Mouse (Mus musculus): ENCODE results near the gene Dtnb. TPM values are rescaled to one million over a fixed set of nuclear protein-coding genes. Genes with fewer than 3 reads are reported as not detected.

Dtnb gene
- polyA plus RNA-seq, 1 experiment from 2014 or later = 42.4 TPM

- Histone ChIP-seq H3K4me3 (ENCODE audit: low read depth, low read length) (no peak overlapping the region), H3K9ac (ENCODE audit: low read length) (no peak overlapping the region), H3K27me3 (ENCODE audit: control insufficient read depth, insufficient read depth, low read length) (no peaks in the 10 kb centered on the region), H3K36me3 (ENCODE audit: control insufficient read depth, insufficient read depth, low read length) (no peaks in the 10 kb centered on the region), H3K9me3 (ENCODE audit: control insufficient read depth, low read length) (no peaks in the 10 kb centered on the region), H3K4me2 (ENCODE audit: low read depth) (no peak overlapping the region), H3K27ac (ENCODE audit: low read depth, low read length) (no peak overlapping the region), H3K4me1 (ENCODE audit: control insufficient read depth, insufficient read depth, low read length) (no peaks in the 10 kb centered on the region)
- no peak for DNase-seq (ENCODE audit: low spot score)
- WGBS = 93% methylated on average over 4 of the region's 4 CpGs
- ATAC-seq (ENCODE audit: insufficient read depth, low FRiP score, low TSS enrichment) = no peak
Measured at GRCm38 (mm10) chr12:3582604-3583003, 10.4 kb downstream of the Dtnb start.

- Histone ChIP-seq H3K4me3 (ENCODE audit: low read depth, low read length) (no peak overlapping the region), H3K27ac (ENCODE audit: low read depth, low read length) (no peak overlapping the region), H3K9ac (ENCODE audit: low read length) (no peak overlapping the region), H3K27me3 (ENCODE audit: control insufficient read depth, insufficient read depth, low read length) (no peaks in the 10 kb centered on the region), H3K4me1 (ENCODE audit: control insufficient read depth, insufficient read depth, low read length) (no peaks in the 10 kb centered on the region), H3K4me2 (ENCODE audit: low read depth) (no peak overlapping the region), H3K36me3 (ENCODE audit: control insufficient read depth, insufficient read depth, low read length) (no peaks in the 10 kb centered on the region), H3K9me3 (ENCODE audit: control insufficient read depth, low read length) (no peaks in the 10 kb centered on the region)
- ATAC-seq (ENCODE audit: insufficient read depth, low FRiP score, low TSS enrichment) (no peak), DNase-seq (ENCODE audit: low spot score) (no peak)
- WGBS = 64% methylated on average over 4 of the region's 4 CpGs
Measured at GRCm38 (mm10) chr12:3585525-3585924, 13.3 kb downstream of the Dtnb start.

- no peak overlapping the region for H3K4me3 ChIP-seq (ENCODE audit: low read depth, low read length)
- H3K4me2 ChIP-seq (ENCODE audit: low read depth) = no peak overlapping the region
- no peaks in the 10 kb centered on the region for H3K9me3 ChIP-seq (ENCODE audit: control insufficient read depth, low read length)
- WGBS = 86% methylated on average over 1 of the region's 1 CpGs
- DNase-seq (ENCODE audit: low spot score) (no peak), ATAC-seq (ENCODE audit: insufficient read depth, low FRiP score, low TSS enrichment) (no peak)
- H3K36me3 ChIP-seq (ENCODE audit: control insufficient read depth, insufficient read depth, low read length) = no peaks in the 10 kb centered on the region
- no peaks in the 10 kb centered on the region for H3K27me3 ChIP-seq (ENCODE audit: control insufficient read depth, insufficient read depth, low read length)
- no peaks in the 10 kb centered on the region for H3K4me1 ChIP-seq (ENCODE audit: control insufficient read depth, insufficient read depth, low read length)
- no peak overlapping the region for H3K27ac ChIP-seq (ENCODE audit: low read depth, low read length)
- no peak overlapping the region for H3K9ac ChIP-seq (ENCODE audit: low read length)
Measured at GRCm38 (mm10) chr12:3587010-3587409, 14.8 kb downstream of the Dtnb start.

- H3K4me3 ChIP-seq (ENCODE audit: low read depth, low read length) = no peak overlapping the region
- no peak overlapping the region for H3K9ac ChIP-seq (ENCODE audit: low read length)
- no peaks in the 10 kb centered on the region for H3K4me1 ChIP-seq (ENCODE audit: control insufficient read depth, insufficient read depth, low read length)
- DNase-seq (ENCODE audit: low spot score) (no peak), ATAC-seq (ENCODE audit: insufficient read depth, low FRiP score, low TSS enrichment) (no peak)
- H3K36me3 ChIP-seq (ENCODE audit: control insufficient read depth, insufficient read depth, low read length) = no peaks in the 10 kb centered on the region
- no peak overlapping the region for H3K27ac ChIP-seq (ENCODE audit: low read depth, low read length)
- H3K9me3 ChIP-seq (ENCODE audit: control insufficient read depth, low read length) = no peaks in the 10 kb centered on the region
- no peak overlapping the region for H3K4me2 ChIP-seq (ENCODE audit: low read depth)
- 97% methylated on average over 9 of the region's 9 CpGs for WGBS
- no peaks in the 10 kb centered on the region for H3K27me3 ChIP-seq (ENCODE audit: control insufficient read depth, insufficient read depth, low read length)
Measured at GRCm38 (mm10) chr12:3590039-3590438, 17.9 kb downstream of the Dtnb start.

- Histone ChIP-seq H3K36me3 (ENCODE audit: control insufficient read depth, insufficient read depth, low read length) (no peaks in the 10 kb centered on the region), H3K27ac (ENCODE audit: low read depth, low read length) (no peak overlapping the region), H3K4me3 (ENCODE audit: low read depth, low read length) (no peak overlapping the region), H3K9ac (ENCODE audit: low read length) (no peak overlapping the region), H3K4me1 (ENCODE audit: control insufficient read depth, insufficient read depth, low read length) (no peaks in the 10 kb centered on the region), H3K4me2 (ENCODE audit: low read depth) (no peak overlapping the region), H3K9me3 (ENCODE audit: control insufficient read depth, low read length) (no peaks in the 10 kb centered on the region), H3K27me3 (ENCODE audit: control insufficient read depth, insufficient read depth, low read length) (no peaks in the 10 kb centered on the region)
- no peak for DNase-seq (ENCODE audit: low spot score)
- no peak for ATAC-seq (ENCODE audit: insufficient read depth, low FRiP score, low TSS enrichment)
- WGBS = 78% methylated on average over 10 of the region's 10 CpGs
Measured at GRCm38 (mm10) chr12:3591595-3591994, 19.4 kb downstream of the Dtnb start.

GRCm38 (mm10) chr12:3602786-3603185, 30.6 kb downstream of the Dtnb start:
- Histone ChIP-seq H3K4me2 (ENCODE audit: low read depth) (no peak overlapping the region), H3K27me3 (ENCODE audit: control insufficient read depth, insufficient read depth, low read length) (no peaks in the 10 kb centered on the region), H3K27ac (ENCODE audit: low read depth, low read length) (no peak overlapping the region), H3K4me1 (ENCODE audit: control insufficient read depth, insufficient read depth, low read length) (no peaks in the 10 kb centered on the region), H3K9ac (ENCODE audit: low read length) (no peak overlapping the region), H3K9me3 (ENCODE audit: control insufficient read depth, low read length) (no peaks in the 10 kb centered on the region), H3K36me3 (ENCODE audit: control insufficient read depth, insufficient read depth, low read length) (0 out of 2 replicates have a peak, but pooled peaks cover 2% of the 10 kb centered on the region), H3K4me3 (ENCODE audit: low read depth, low read length) (no peak overlapping the region)
- no peak for ATAC-seq (ENCODE audit: insufficient read depth, low FRiP score, low TSS enrichment)
- DNase-seq (ENCODE audit: low spot score) = no peak
- 93% methylated on average over 4 of the region's 4 CpGs for WGBS

- Histone ChIP-seq H3K4me1 (ENCODE audit: control insufficient read depth, insufficient read depth, low read length) (no peaks in the 10 kb centered on the region), H3K27ac (ENCODE audit: low read depth, low read length) (no peak overlapping the region), H3K9me3 (ENCODE audit: control insufficient read depth, low read length) (no peaks in the 10 kb centered on the region), H3K9ac (ENCODE audit: low read length) (no peak overlapping the region), H3K36me3 (ENCODE audit: control insufficient read depth, insufficient read depth, low read length) (no peaks in the 10 kb centered on the region), H3K4me3 (ENCODE audit: low read depth, low read length) (no peak overlapping the region), H3K4me2 (ENCODE audit: low read depth) (no peak overlapping the region), H3K27me3 (ENCODE audit: control insufficient read depth, insufficient read depth, low read length) (no peaks in the 10 kb centered on the region)
- 82% methylated on average over 7 of the region's 7 CpGs for WGBS
- DNase-seq (ENCODE audit: low spot score) (no peak), ATAC-seq (ENCODE audit: insufficient read depth, low FRiP score, low TSS enrichment) (no peak)
Measured at GRCm38 (mm10) chr12:3606202-3606601, 34.0 kb downstream of the Dtnb start.

- no peaks in the 10 kb centered on the region for H3K9me3 ChIP-seq (ENCODE audit: control insufficient read depth, low read length)
- ATAC-seq (ENCODE audit: insufficient read depth, low FRiP score, low TSS enrichment) (no peak), DNase-seq (ENCODE audit: low spot score) (no peak)
- H3K4me2 ChIP-seq (ENCODE audit: low read depth) = no peak overlapping the region
- H3K36me3 ChIP-seq (ENCODE audit: control insufficient read depth, insufficient read depth, low read length) = no peaks in the 10 kb centered on the region
- no peak overlapping the region for H3K9ac ChIP-seq (ENCODE audit: low read length)
- H3K4me3 ChIP-seq (ENCODE audit: low read depth, low read length) = no peak overlapping the region
- no peaks in the 10 kb centered on the region for H3K27me3 ChIP-seq (ENCODE audit: control insufficient read depth, insufficient read depth, low read length)
- H3K27ac ChIP-seq (ENCODE audit: low read depth, low read length) = no peak overlapping the region
- H3K4me1 ChIP-seq (ENCODE audit: control insufficient read depth, insufficient read depth, low read length) = no peaks in the 10 kb centered on the region
Measured at GRCm38 (mm10) chr12:3609747-3610146, 37.6 kb downstream of the Dtnb start.

- Histone ChIP-seq H3K27ac (ENCODE audit: low read depth, low read length) (no peak overlapping the region), H3K27me3 (ENCODE audit: control insufficient read depth, insufficient read depth, low read length) (no peaks in the 10 kb centered on the region), H3K9ac (ENCODE audit: low read length) (no peak overlapping the region), H3K36me3 (ENCODE audit: control insufficient read depth, insufficient read depth, low read length) (no peaks in the 10 kb centered on the region), H3K4me3 (ENCODE audit: low read depth, low read length) (no peak overlapping the region), H3K4me2 (ENCODE audit: low read depth) (no peak overlapping the region), H3K4me1 (ENCODE audit: control insufficient read depth, insufficient read depth, low read length) (no peaks in the 10 kb centered on the region), H3K9me3 (ENCODE audit: control insufficient read depth, low read length) (no peaks in the 10 kb centered on the region)
- ATAC-seq (ENCODE audit: insufficient read depth, low FRiP score, low TSS enrichment) (no peak), DNase-seq (ENCODE audit: low spot score) (no peak)
- 60% methylated on average over 7 of the region's 7 CpGs for WGBS
Measured at GRCm38 (mm10) chr12:3611871-3612270, 39.7 kb downstream of the Dtnb start.
